Mouse (Mus musculus) heart, postnatal 0 days (tissue): ENCODE measurements around the gene Sh2d1b2.

Source experiments
- CTCF ChIP-seq: IDR thresholded peaks from 2 replicates; pipeline ENCODE4 v1.5.1; 2016; ENCODE audit warnings: antibody characterized with exemption, control low read depth, low read depth
- EP300 ChIP-seq: IDR thresholded peaks from 2 replicates; pipeline ENCODE4 v1.6.1; 2016; ENCODE audit warnings: antibody characterized with exemption, low read depth

GRCm38 (mm10) chr1:170282415-170283129 is 50.0 kb downstream of the Sh2d1b2 start:
- no peak for TF ChIP-seq EP300
- no peak for TF ChIP-seq CTCF
